In the genomic region with DNA sequence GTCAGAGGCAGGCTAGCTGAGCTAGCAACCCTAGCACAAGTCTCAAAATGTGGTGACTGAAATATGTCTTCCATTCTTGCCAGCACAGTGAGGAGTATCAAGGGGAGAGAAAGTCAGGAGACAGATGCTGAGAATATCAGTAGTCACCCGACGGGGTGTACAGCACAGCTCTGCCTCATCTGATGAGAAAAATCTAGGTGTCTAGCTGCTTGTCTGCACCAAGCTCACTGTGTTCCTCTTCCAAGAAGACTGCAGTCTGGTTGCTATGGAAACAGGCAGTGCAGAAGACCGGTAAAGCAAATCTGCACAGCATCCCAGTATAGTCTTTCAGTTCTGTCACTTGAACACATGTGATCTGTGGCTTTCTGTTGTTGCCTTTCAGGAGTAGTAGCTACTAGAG, we compare ENCODE assay signal across 8 mouse cellular contexts.
DNase-seq lines count a peak whose midpoint lies in the region; TF ChIP-seq lines count a peak whose summit lies in the region.
"Had no signal": no experiment of that assay in that cellular context is flagged by ENCODE, and none has a peak within 500 bp of the region (broad histone marks: within the 10 kb centered on the region; RNA-seq: fewer than 3 reads in every experiment).

No protein-coding gene starts in this region.

- intact Hi-C loops in left cerebral cortex, adult 2 months (cut with DNase I) = no loop called here

- H3K27ac ChIP-seq in left cerebral cortex, adult 2 months = peak overlapping the region; percentile 76
- H3K27ac ChIP-seq: limb, embryonic 13.5 days had no signal

- DNase-seq in layer of hippocampus, adult 8-10 months (ENCODE audit: low spot score in 2 of 2) = peak; percentile 48 to 68
- no peak for DNase-seq in layer of hippocampus, postnatal 25 days (ENCODE audit: extremely low spot score in 1 of 2, low spot score in 1 of 2)
- peak; percentile 5 for DNase-seq in embryo, embryonic 11.5 days (ENCODE audit: low read depth, low spot score)
- DNase-seq in left cerebral cortex, adult 2 months (ENCODE audit: extremely low spot score in 1 of 2, low spot score in 2 of 2) = peak; percentile 31 to 49
- DNase-seq in right cerebral cortex, postnatal 10 days (ENCODE audit: low spot score in 2 of 2) = peak; percentile 72 to 90
- DNase-seq in thymus, postnatal 14 days = no peak
- DNase-seq in adrenal gland, postnatal 14 days = no peak

- TF ChIP-seq CTCF in left cerebral cortex, adult 2 months (IDR thresholded peaks at IDR 0.05) = no peak

- H3K4me3 ChIP-seq in left cerebral cortex, adult 2 months = no peak overlapping the region
- H3K4me3 ChIP-seq: limb, embryonic 13.5 days had no signal

Comparison
In these comparisons a context has a peak if more than half of its experiments do, and no peak if none do; other contexts are left out.
1. DNase-seq: peak in layer of hippocampus, adult 8-10 months (2 of 2), embryo, embryonic 11.5 days (single experiment), left cerebral cortex, adult 2 months (2 of 2) and right cerebral cortex, postnatal 10 days (2 of 2); none in layer of hippocampus, postnatal 25 days (0 of 2), thymus, postnatal 14 days (single experiment) and adrenal gland, postnatal 14 days (single experiment).